Mouse (Mus musculus) heart, postnatal 25 days (tissue): ENCODE measurements around the gene Mcm10. TPM values are rescaled to one million over a fixed set of nuclear protein-coding genes. Genes with fewer than 3 reads are reported as not detected.

Experiments used
- DNase-seq: peaks from one replicate; pipeline ENCODE4 v3.0.0; 2022; ENCODE audit warnings: low spot score
- intact Hi-C: fragments of 180-260 bp; cut with DNase I; formaldehyde crosslinking; loops from one replicate; pipeline ENCODE4 v1.15.1; 2025
- total RNA-seq, 2 experiments: library from RNA; stranded (reverse); gene quantifications; 2 replicates each; pipeline ENCODE4 v1.2.3; 2021

Mcm10 gene
- total RNA-seq, result under 1 TPM; 0.57 to 0.59 TPM

DNA sequence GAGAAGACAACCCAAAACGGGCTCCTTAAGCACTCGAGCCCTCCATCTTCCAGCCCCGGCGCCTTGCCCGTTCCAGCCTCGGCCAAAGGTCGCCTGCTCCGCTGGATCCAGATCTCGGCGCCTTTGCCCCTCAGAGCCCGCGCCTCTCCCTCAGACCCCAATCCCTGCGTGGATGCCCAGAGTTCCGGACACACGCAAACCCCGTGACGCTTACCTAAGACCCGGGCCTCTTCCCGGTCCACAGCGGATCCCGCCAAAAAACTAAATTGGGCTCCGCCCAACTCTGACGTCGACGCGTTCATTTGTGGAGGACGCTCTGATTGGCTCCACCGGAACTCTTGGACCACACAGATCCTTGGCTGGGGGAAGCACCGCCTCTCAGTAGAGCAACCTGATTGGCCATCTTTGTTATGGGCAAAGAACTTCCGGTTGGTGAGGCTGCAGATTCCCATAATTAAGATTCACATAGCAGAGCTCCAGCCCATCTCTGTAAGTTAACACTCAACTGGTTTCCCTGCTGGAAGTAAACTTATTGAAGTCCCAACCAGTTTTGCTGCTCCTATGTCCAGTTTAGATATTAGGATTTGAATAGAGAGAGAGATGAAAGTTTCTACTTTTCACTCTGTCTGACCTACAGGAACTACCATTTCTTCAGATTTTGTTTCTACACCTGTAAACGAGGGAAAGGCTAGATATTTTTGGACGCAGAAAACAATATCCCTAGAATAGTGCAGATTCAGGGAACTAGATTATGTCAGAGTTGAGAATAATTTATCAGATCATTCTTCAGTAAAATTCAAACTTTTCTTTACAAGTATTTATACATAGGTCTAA lies at the start of gene Mcm10:
Gene Mcm10 (minus strand): TSS at position 301 of the 834 bp plus-strand sequence.
- intact Hi-C loops, result loop anchor here (5.0 kb wide), 1 partner anchor 95 kb away; the partner anchor contains the start of gene Phyh
- peak; percentile 86 for DNase-seq

DNA sequence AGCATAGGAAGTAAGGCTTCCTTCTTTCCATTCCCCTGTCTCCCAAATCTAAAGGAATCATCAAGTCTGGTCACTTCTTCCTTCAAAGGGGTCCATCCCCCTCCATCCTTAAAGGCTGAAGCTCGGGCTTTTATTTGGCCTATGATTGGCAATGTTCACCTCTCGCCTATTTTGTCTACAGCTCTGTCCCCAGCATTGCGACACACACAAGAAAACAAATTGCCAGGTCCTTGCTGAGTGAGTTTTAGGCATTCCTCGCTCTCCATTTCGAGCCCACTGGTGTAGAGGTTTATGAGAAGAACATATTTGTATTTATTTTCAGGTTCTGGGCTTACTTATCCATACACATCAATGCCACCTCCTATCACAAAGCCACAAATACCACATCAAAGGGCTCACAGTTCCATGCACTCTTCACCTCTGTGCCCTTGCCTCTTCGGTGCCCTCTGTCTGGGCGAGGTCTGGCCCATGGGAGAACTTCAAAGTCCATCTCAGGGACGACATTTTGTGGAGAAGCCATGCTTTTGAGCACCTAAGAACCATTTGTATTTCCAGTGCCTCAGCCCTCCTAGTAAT lies 48.6 kb upstream of the Mcm10 start:
- intact Hi-C loops, result no loop called here
- no peak for DNase-seq

DNA sequence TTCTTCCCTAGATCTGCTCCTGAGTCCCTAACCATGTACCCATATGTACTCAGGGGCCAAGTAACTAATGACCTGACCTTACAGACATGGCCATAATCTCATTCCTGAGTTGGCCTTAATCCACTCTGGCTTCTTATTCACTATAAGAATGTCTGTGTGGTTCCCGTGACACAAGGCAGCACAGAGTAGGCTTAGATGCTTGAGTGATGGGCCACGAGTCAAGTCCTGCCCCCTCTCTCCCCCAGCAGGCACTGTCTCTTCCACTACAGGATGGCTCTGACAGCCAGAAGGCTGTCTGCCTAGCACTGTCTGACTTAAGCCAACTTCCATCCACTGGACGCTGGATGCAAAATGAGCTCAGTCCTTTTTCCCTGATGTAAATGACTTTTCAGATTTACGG lies 47.4 kb upstream of the Mcm10 start:
- DNase-seq, result no peak
- intact Hi-C loops, result no loop called here

- DNase-seq, result no peak
- intact Hi-C loops, result no loop called here
Observed at GRCm38 (mm10) chr2:5058436-5058835, 45.8 kb upstream of the Mcm10 start.

DNA sequence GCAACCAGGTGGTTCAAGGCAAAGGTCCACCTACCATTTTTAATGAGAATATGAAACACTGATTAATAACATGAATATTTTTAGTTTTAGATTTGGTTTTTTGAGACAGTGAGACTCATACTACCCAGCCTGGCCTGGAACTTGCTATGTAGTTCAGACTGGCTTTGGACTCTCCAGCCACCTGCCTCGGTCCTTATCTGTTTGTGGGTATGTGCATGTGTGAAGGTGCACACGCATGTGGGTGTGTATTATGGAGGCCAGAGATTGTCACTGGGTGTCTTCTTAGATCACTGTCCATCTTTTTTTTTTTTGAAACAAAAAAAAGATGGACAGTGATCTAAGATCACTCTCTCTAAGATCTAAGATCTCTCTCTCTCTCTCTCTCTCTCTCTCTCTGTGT lies 38.0 kb upstream of the Mcm10 start:
- no peak for DNase-seq
- intact Hi-C loops, result no loop called here

- DNase-seq, result no peak
- intact Hi-C loops, result no loop called here
Observed at GRCm38 (mm10) chr2:5047016-5047415, 34.4 kb upstream of the Mcm10 start.

GRCm38 (mm10) chr2:5045269-5045965 lies 32.8 kb upstream of the Mcm10 start:
- DNase-seq, result no peak
- intact Hi-C loops, result no loop called here

DNA sequence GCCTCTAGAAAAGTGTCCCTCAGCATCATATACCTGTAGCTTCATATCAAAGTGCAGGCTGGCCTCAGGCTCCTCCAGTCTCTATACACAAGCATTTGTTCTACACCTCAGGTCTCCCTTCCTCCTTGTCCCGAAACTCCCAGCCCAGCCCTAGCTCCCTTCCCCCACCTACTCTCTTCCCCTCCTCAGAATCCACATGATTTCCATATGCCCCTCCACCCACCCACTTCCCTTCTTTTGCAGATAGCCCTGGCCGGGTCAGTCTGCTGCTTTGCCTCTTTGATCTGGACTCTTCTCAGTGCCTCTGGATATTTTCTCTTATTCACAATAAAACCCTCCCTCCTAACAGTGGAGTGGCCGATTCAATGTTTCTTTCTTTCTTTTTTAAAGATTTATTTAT lies 31.7 kb upstream of the Mcm10 start:
- intact Hi-C loops, result no loop called here
- no peak for DNase-seq

DNA sequence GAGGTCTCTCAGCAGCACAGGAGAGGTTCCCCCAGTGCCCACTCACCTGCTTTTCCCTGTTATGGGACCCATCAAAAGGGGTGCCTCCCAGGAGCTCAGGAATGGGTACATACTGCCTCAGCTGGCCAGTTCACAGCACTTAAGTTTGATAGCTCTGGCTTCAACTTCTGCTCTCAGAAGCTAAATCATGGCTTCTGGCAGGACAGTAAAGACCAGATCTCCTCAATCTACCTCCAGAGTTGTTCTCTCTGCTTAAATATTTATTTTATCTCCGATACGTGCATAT lies 30.8 kb upstream of the Mcm10 start:
- intact Hi-C loops, result no loop called here
- no peak for DNase-seq

- intact Hi-C loops, result no loop called here
- no peak for DNase-seq
Observed at GRCm38 (mm10) chr2:5042616-5043475, 30.3 kb upstream of the Mcm10 start.

DNA sequence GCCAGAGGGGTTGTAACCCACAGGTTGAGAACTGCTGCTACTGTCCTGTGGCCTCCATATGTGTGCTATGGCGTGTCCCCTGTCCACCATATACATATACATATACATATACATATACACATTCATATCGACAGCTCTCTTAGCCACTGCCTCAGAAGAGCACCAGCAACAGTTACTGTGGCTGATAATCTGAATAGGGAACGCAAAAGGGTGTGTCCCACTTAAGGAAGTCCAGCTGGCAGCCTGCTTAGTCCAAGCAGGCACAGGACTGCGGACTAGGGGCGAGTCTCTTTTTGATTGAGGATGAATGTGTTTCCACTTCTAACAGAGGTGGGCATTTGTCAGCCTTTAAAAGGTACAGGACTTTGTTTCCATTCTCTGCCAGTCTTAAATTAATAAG lies 29.3 kb upstream of the Mcm10 start:
- no peak for DNase-seq
- intact Hi-C loops, result no loop called here

DNA sequence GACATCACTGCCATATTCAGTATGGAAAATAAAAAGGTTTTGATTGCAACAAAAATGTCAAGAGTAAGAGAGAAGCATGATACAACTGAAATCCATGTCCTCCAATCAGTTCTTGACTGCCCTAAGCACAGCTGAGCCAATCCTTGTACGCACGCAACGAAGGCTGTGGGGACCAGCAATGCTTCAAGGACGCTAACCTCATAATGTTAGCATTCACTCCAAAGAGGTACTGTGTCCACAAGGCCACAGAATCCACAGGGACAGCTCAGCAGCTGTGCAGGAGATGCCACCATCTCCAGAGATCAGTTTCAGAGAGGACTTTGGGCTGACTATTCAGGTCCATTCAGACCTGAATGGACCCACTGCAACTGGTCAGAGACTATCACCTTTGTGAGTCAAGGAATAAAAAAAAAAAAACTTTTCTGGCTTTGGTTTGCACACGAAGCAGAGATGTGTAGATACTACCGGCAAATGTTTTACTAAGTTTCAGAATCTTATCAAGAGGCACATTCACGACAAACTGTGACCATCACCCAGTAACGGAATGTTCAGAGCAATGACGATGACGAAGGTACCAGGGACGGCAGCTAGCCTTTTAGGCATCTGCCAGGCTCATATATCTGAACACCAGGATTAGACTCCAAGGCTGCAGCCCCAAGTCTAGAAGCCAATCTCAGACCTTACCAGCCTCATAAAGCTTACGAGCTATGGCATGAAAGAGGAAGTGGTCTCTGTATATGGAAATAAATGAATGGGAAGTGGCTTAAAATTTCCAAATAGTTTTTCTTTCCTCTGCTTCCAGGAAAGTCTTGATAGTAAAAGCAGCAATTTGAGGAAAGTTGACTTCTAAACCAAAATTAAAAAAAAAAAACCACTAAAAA lies 27.9 kb upstream of the Mcm10 start:
- intact Hi-C loops, result no loop called here
- no peak for DNase-seq

DNA sequence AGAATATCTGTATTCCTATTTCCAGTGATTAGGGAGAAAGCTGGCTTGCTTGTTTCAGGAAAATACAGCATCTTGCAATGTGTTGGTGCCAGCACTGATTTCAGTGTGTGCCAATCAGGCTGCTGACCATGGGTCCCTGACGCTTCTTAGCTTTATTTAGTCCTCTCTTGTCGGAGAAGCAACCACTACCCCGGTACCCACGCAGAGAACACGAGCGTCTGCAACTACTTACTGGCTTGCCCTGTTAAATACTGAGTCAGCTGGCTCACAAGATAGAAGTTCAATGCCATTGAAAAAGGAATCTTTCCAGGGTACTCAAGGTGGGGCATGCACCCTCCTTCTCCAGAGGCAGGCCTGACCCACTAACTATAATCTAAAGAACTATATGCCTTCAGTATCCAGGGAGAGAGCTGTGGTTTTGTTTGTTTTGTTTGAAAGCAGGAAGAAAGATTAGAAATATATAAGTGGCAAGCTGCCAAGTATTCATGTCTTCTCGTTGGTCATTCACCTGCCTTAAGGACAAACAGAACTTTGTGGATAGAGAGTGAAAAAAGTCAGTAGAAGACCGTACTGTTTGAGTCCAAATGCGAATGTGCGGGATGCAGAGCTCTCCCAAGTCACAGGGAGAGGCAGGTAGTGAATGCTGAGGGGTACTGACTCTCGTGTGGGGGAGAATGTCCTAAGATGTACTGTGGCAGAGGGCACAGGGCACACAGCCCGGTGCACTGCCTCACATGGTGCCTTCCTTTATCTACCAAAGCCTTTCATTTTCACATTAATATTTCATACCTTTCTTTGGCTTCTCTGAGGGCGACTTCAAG lies 27.0 kb upstream of the Mcm10 start:
- intact Hi-C loops, result no loop called here
- no peak for DNase-seq

DNA sequence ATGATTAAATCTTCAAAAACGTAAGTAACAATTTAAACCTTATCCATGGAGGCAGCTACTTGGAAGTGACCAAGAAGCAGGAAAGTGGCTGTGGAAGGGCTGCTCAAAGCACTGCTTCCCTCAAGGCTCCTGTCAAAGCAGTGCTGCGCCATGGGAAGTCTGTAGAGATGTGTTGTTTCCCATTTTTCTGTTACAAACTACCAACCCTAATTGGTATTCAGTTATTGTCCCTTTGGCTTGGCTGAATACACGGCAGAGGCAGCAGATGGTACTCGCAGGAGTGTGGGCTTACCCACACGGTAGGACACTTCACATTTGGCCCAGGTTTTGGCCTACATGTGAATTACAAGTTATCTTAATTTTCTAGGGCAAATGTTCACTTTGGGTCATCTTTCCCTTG lies 25.7 kb upstream of the Mcm10 start:
- intact Hi-C loops, result no loop called here
- no peak for DNase-seq

GRCm38 (mm10) chr2:5037390-5037789 lies 24.8 kb upstream of the Mcm10 start:
- intact Hi-C loops, result no loop called here
- no peak for DNase-seq

DNA sequence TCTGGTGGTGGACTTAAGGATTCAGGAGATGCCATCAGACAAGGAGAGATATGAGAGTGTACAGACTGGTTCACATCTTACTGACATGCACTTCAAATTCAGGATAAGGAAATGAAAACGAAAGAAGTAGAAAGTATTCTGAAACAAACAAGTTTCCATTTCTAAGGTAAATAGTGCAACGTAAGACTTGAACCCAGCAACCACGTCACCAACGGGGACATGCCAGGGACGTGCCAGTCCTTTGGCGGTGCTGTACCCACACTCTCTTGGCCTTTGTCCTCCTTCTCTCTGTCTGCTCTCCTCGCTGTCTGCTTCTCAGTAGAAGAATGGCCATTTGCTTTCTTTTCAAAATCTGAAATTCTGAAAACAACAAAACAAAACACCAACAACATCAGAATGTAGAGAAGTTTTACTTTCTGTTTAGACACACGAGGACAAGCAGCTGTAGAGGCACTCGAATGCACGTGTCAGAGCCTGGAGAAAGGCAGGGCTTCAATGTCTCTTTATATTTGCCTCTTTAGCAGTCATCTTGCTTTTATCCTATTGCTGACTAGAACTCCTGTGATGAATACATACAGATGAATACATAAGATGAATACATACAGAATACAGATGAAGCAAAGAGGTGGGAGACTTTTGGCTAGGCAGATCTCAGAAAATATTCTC lies 24.0 kb upstream of the Mcm10 start:
- intact Hi-C loops, result no loop called here
- DNase-seq, result no peak

DNA sequence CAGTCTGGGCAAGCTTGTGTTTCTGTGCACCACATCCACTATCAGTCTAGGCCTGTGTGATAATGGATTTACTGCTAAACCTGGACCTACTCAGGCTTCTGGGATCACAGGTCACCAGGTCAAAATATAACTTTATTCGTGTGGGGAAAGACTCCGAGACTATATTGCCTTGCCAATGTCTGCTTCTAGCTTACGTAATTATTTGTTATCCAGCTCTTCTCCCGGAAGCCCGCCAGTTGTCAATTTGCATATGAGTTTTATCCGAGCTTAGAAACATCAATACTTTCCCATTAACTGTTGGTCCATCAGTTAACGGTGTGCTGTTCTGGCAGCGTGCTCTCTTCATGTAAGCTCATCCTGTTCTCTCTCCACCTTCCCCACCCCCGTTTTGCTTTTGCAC lies 22.6 kb upstream of the Mcm10 start:
- no peak for DNase-seq
- intact Hi-C loops, result no loop called here

DNA sequence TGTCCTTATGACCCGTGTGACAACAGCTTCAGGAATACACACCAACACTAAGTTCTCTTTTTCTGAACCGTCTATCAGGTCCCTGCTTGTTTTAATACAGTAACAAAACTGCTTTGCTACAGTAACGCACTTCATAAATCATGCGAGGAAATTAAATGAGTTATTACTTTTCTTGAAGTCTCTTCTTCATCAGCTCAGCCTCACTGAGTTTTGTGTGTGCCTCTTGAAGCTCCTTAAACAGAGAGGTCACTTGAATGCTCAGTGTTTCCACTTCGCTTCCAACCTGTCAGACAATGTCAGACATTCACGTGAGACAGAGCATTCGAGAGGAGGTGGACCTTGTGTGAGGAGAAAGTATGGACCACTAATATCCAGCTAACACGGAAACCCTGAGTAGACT lies 22.2 kb upstream of the Mcm10 start:
- no peak for DNase-seq
- intact Hi-C loops, result no loop called here
